Mouse (Mus musculus) hindbrain, embryonic 13.5 days (tissue): ENCODE data around the gene Ckap4. TPM values are rescaled to one million over a fixed set of nuclear protein-coding genes. Genes with fewer than 3 reads are reported as not detected.

Experiments
- ATAC-seq: fragments of 200-750 bp; cut with Nextera tagmentation; 2 replicates; pipeline ENCODE4 v1.8.0; 2017; ENCODE audit warnings: moderate TSS enrichment; ENCODE audit not compliant: low FRiP score
- H3K27ac ChIP-seq: fragments of 300-500 bp; sonication (generic); 2 replicates; pipeline ENCODE4 v1.5.1; 2015; ENCODE audit warnings: inconsistent platforms, mild to moderate bottlenecking, moderate library complexity
- H3K27me3 ChIP-seq: fragments of 300-500 bp; sonication (generic); 2 replicates; pipeline ENCODE4 v1.6.1; 2015; ENCODE audit warnings: mild to moderate bottlenecking, inconsistent platforms
- H3K36me3 ChIP-seq: fragments of 300-500 bp; sonication (generic); 2 replicates; pipeline ENCODE4 v1.6.1; 2015; ENCODE audit warnings: mild to moderate bottlenecking, inconsistent platforms
- H3K4me1 ChIP-seq: fragments of 300-500 bp; sonication (generic); replicated peaks from 2 replicates; pipeline ENCODE4 v1.6.1; 2015; ENCODE audit warnings: inconsistent platforms
- H3K4me2 ChIP-seq: fragments of 300-500 bp; sonication (generic); 2 replicates; pipeline ENCODE4 v1.6.1; 2015; ENCODE audit warnings: inconsistent platforms, mild to moderate bottlenecking, moderate library complexity
- H3K4me3 ChIP-seq: fragments of 300-500 bp; sonication (generic); 2 replicates; pipeline ENCODE4 v1.5.1; 2015; ENCODE audit warnings: mild to moderate bottlenecking, inconsistent platforms
- H3K9ac ChIP-seq: fragments of 300-500 bp; sonication (generic); 2 replicates; pipeline ENCODE4 v1.6.1; 2015; ENCODE audit warnings: mild to moderate bottlenecking, inconsistent platforms
- H3K9me3 ChIP-seq: fragments of 300-500 bp; sonication (generic); 2 replicates; pipeline ENCODE4 v1.6.1; 2016; ENCODE audit warnings: inconsistent platforms
- WGBS: fragments of 180-500 bp; shearing (Covaris S2); methylation state at CpG from one replicate; pipeline ENCODE4 v1.1.7; 2015; 5-methylcytosine and 5-hydroxymethylcytosine counted together
- polyA plus RNA-seq: library from polyadenylated mRNA; unstranded; fragments of >200 nt; fragmentation: Nextera tagmentation; extraction: Ambion mirVana; gene quantifications from 2 replicates; pipeline ENCODE4 v1.2.1, GENCODE M21; 2015

Gene Ckap4
- 56.4 and 59.9 TPM in 2 replicates for polyA plus RNA-seq

- H3K27me3 ChIP-seq = no peaks in the 10 kb centered on the region
- under 1% methylated on average over 36 of the region's 64 CpGs for WGBS
- H3K27ac ChIP-seq = peak within 1 kb of the TSS; percentile 93
- H3K4me2 ChIP-seq = peak within 1 kb of the TSS; percentile 78
- peaks cover 45% of the 10 kb centered on the region for H3K4me1 ChIP-seq
- H3K36me3 ChIP-seq = 0 out of 2 replicates have a peak, but pooled peaks cover 5% of the 10 kb centered on the region
- ATAC-seq = peak; percentile 86
- peak within 1 kb of the TSS; percentile 91 for H3K4me3 ChIP-seq
- no peaks in the 10 kb centered on the region for H3K9me3 ChIP-seq
- peak within 1 kb of the TSS; percentile 96 for H3K9ac ChIP-seq
These were observed at the start of gene Ckap4 for GRCm38 (mm10) chr10:84533912-84534671. Ckap4 (minus strand) TSS chr10:84534062.

GRCm38 (mm10) chr10:84582236-84582635 is 48.4 kb upstream of the Ckap4 start:
- Histone ChIP-seq H3K4me3 (no peak overlapping the region), H3K9me3 (no peaks in the 10 kb centered on the region), H3K4me2 (no peak overlapping the region), H3K4me1 (peaks cover 13% of the 10 kb centered on the region), H3K27me3 (no peaks in the 10 kb centered on the region), H3K9ac (no peak overlapping the region), H3K27ac (no peak overlapping the region), H3K36me3 (no peaks in the 10 kb centered on the region)
- WGBS = 89% methylated on average over 7 of the region's 7 CpGs
- no peak for ATAC-seq

GRCm38 (mm10) chr10:84581191-84581590 is 47.3 kb upstream of the Ckap4 start:
- WGBS = 83% methylated on average over 8 of the region's 8 CpGs
- H3K4me2 ChIP-seq = no peak overlapping the region
- no peaks in the 10 kb centered on the region for H3K27me3 ChIP-seq
- H3K9ac ChIP-seq = no peak overlapping the region
- H3K4me3 ChIP-seq = no peak overlapping the region
- H3K36me3 ChIP-seq = no peaks in the 10 kb centered on the region
- H3K9me3 ChIP-seq = no peaks in the 10 kb centered on the region
- ATAC-seq = no peak
- H3K27ac ChIP-seq = no peak overlapping the region
- H3K4me1 ChIP-seq = peaks cover 14% of the 10 kb centered on the region

GRCm38 (mm10) chr10:84579527-84579926 is 45.7 kb upstream of the Ckap4 start:
- Histone ChIP-seq H3K27ac (no peak overlapping the region), H3K4me3 (no peak overlapping the region), H3K9me3 (no peaks in the 10 kb centered on the region), H3K9ac (no peak overlapping the region), H3K27me3 (0 out of 2 replicates have a peak, but pooled peaks cover 3% of the 10 kb centered on the region), H3K4me2 (no peak overlapping the region), H3K36me3 (no peaks in the 10 kb centered on the region), H3K4me1 (peaks cover 17% of the 10 kb centered on the region)
- no peak for ATAC-seq
- WGBS = 85% methylated on average over 2 of the region's 2 CpGs

- 84% methylated on average over 10 of the region's 10 CpGs for WGBS
- Histone ChIP-seq H3K27me3 (peaks cover 3% of the 10 kb centered on the region; the same call in 1 of the 2 replicates), H3K36me3 (no peaks in the 10 kb centered on the region), H3K27ac (no peak overlapping the region), H3K4me1 (peaks cover 17% of the 10 kb centered on the region), H3K9ac (no peak overlapping the region), H3K4me3 (no peak overlapping the region), H3K9me3 (no peaks in the 10 kb centered on the region), H3K4me2 (peak overlapping the region; percentile 79; the same call in 1 of the 2 replicates)
- no peak for ATAC-seq
These were observed 44.9 kb upstream of the Ckap4 start for GRCm38 (mm10) chr10:84578738-84579137.

- Histone ChIP-seq H3K27me3 (peaks cover 3% of the 10 kb centered on the region; the same call in 1 of the 2 replicates), H3K9ac (peak overlapping the region; percentile 86), H3K36me3 (no peaks in the 10 kb centered on the region), H3K4me3 (peak overlapping the region; percentile 81), H3K9me3 (no peaks in the 10 kb centered on the region), H3K27ac (peak overlapping the region; percentile 80), H3K4me2 (peak overlapping the region; percentile 79), H3K4me1 (peaks cover 17% of the 10 kb centered on the region)
- 5% methylated on average over 38 of the region's 38 CpGs for WGBS
- ATAC-seq = peak; percentile 46
These were observed 43.3 kb upstream of the Ckap4 start for GRCm38 (mm10) chr10:84577071-84577727.

- WGBS = under 1% methylated on average over 46 of the region's 46 CpGs
- Histone ChIP-seq H3K27ac (peak within 1 kb of the TSS; percentile 80), H3K9me3 (no peaks in the 10 kb centered on the region), H3K27me3 (peaks cover 3% of the 10 kb centered on the region; the same call in 1 of the 2 replicates), H3K4me2 (peak within 1 kb of the TSS; percentile 79), H3K36me3 (no peaks in the 10 kb centered on the region), H3K4me3 (peak within 1 kb of the TSS; percentile 81), H3K4me1 (peaks cover 17% of the 10 kb centered on the region), H3K9ac (peak within 1 kb of the TSS; percentile 86)
- ATAC-seq = peak; percentile 99
These were observed 42.7 kb upstream of the Ckap4 start, which contains the start of gene Tcp11l2 for GRCm38 (mm10) chr10:84576395-84577070. Tcp11l2 (plus strand) TSS chr10:84576626.

- Histone ChIP-seq H3K27me3 (peaks cover 3% of the 10 kb centered on the region; the same call in 1 of the 2 replicates), H3K36me3 (no peaks in the 10 kb centered on the region), H3K9ac (0 out of 2 replicates have a peak overlapping the region, but pooled peaks have one; percentile 35), H3K4me2 (peak overlapping the region; percentile 79), H3K4me3 (peak overlapping the region; percentile 81), H3K9me3 (no peaks in the 10 kb centered on the region), H3K4me1 (peaks cover 17% of the 10 kb centered on the region), H3K27ac (no peak overlapping the region)
- WGBS = under 1% methylated on average over 14 of the region's 14 CpGs
- peak; percentile 86 for ATAC-seq
These were observed 42.1 kb upstream of the Ckap4 start for GRCm38 (mm10) chr10:84576029-84576394.

GRCm38 (mm10) chr10:84573671-84574420 is 40.0 kb upstream of the Ckap4 start:
- Histone ChIP-seq H3K36me3 (no peaks in the 10 kb centered on the region), H3K9ac (no peak overlapping the region), H3K27me3 (peaks cover 3% of the 10 kb centered on the region; the same call in 1 of the 2 replicates), H3K4me3 (no peak overlapping the region), H3K4me1 (peaks cover 17% of the 10 kb centered on the region), H3K27ac (no peak overlapping the region), H3K4me2 (no peak overlapping the region), H3K9me3 (no peaks in the 10 kb centered on the region)
- WGBS = 79% methylated on average over 5 of the region's 5 CpGs
- ATAC-seq = no peak

GRCm38 (mm10) chr10:84571052-84571639 is 37.3 kb upstream of the Ckap4 start:
- Histone ChIP-seq H3K27me3 (peaks cover 3% of the 10 kb centered on the region; the same call in 1 of the 2 replicates), H3K9ac (no peak overlapping the region), H3K27ac (no peak overlapping the region), H3K36me3 (no peaks in the 10 kb centered on the region), H3K9me3 (no peaks in the 10 kb centered on the region), H3K4me3 (no peak overlapping the region), H3K4me2 (no peak overlapping the region), H3K4me1 (peaks cover 3% of the 10 kb centered on the region; the same call in 1 of the 2 replicates)
- ATAC-seq = no peak
- 87% methylated on average over 10 of the region's 10 CpGs for WGBS

- no peaks in the 10 kb centered on the region for H3K4me1 ChIP-seq
- no peaks in the 10 kb centered on the region for H3K9me3 ChIP-seq
- H3K27me3 ChIP-seq = no peaks in the 10 kb centered on the region
- H3K36me3 ChIP-seq = no peaks in the 10 kb centered on the region
- WGBS = 86% methylated on average over 8 of the region's 8 CpGs
- no peak overlapping the region for H3K27ac ChIP-seq
- H3K4me2 ChIP-seq = no peak overlapping the region
- no peak overlapping the region for H3K4me3 ChIP-seq
- no peak for ATAC-seq
- H3K9ac ChIP-seq = no peak overlapping the region
These were observed 30.6 kb upstream of the Ckap4 start for GRCm38 (mm10) chr10:84564427-84564826.
